Mouse (Mus musculus) kidney, embryonic 15.5 days (tissue): Measurements from ENCODE around the gene Exph5. TPM values are rescaled to one million over a fixed set of nuclear protein-coding genes. Genes with fewer than 3 reads are reported as not detected.

ENCODE experiments used
- microRNA-seq: library from miRNA; unstranded; fragments of <30 nt; microRNA quantifications from one replicate; pipeline ENCODE4, GENCODE M21; 2016
- polyA plus RNA-seq: library from polyadenylated mRNA; unstranded; fragments of >200 nt; fragmentation: Nextera tagmentation; extraction: Ambion mirVana; gene quantifications from 2 replicates; pipeline ENCODE4 v1.2.1, GENCODE M21; 2015

Gene Exph5
- polyA plus RNA-seq, 1 experiment from 2014 or later = 1.9 TPM

Small RNA genes within 50 kb of the gene (microRNA-seq; reads per million reads assigned to microRNA genes)
- gene Mir130c = not detected

Other genes starting within 250 kb of the Exph5 start
- gene Ddx10, start 53.6 kb upstream of the Exph5 start, polyA plus RNA-seq = 30.9 and 31.4 TPM in 2 replicates
- gene Kdelc2, start 82.4 kb downstream of the Exph5 start, polyA plus RNA-seq = 32.7 and 33.5 TPM in 2 replicates
- 1.6 and 1.9 TPM in 2 replicates for gene 4930550C14Rik, start 100.7 kb downstream of the Exph5 start, polyA plus RNA-seq
- gene Atm, start 235.1 kb downstream of the Exph5 start, polyA plus RNA-seq = 15.6 and 16.3 TPM in 2 replicates
- gene Npat, start 235.4 kb downstream of the Exph5 start, polyA plus RNA-seq = 20.0 and 20.6 TPM in 2 replicates